Mouse (Mus musculus): ENCODE measurements around the gene Kif6. TPM values are rescaled to one million over a fixed set of nuclear protein-coding genes. Genes with fewer than 3 reads are reported as not detected.
A peak's percentile ranks its signal among the peaks of the same experiment; 100 is the strongest.

The Kif6 gene
- total RNA-seq (2021) = 1 to 10 TPM; 1.9 to 2.1 TPM
- long read RNA-seq, experiment 1, partial matches to known transcripts = 0 of 3 reads
- long read RNA-seq, experiment 1, other reads (novel, unspliced or antisense) = 3 of 3 reads
- long read RNA-seq, experiment 2 = 0 reads

GRCm38 (mm10) chr17:49614577-49615235, at the start of gene Kif6:
TSS of gene Kif6 (plus strand) at chr17:49615136.
- Histone ChIP-seq H3K27ac (peak within 1 kb of the TSS; percentile 12; the same call in 1 of the 2 replicates), H3K4me3 (peak within 1 kb of the TSS; percentile 58)
- peak; percentile 84 to 86 for DNase-seq (ENCODE audit: extremely low spot score in 1 of 2, low spot score in 2 of 2)
- intact Hi-C loops (cut with DNase I) = loop anchor here (5.0 kb wide), 1 partner anchor 147 kb away; no protein-coding TSS in a partner anchor
- no peak for TF ChIP-seq CTCF (IDR thresholded peaks at IDR 0.05)

- Histone ChIP-seq H3K4me3 (no peak overlapping the region), H3K27ac (no peak overlapping the region)
- TF ChIP-seq CTCF (IDR thresholded peaks at IDR 0.05) = no peak
- DNase-seq (ENCODE audit: extremely low spot score in 1 of 2, low spot score in 2 of 2) = no peak
- intact Hi-C loops (cut with DNase I) = no loop called here
Measured at GRCm38 (mm10) chr17:49568717-49569116, 46.2 kb upstream of the Kif6 start.

GRCm38 (mm10) chr17:49577321-49577720, 37.6 kb upstream of the Kif6 start:
- Histone ChIP-seq H3K4me3 (no peak overlapping the region), H3K27ac (no peak overlapping the region)
- no peak for DNase-seq (ENCODE audit: extremely low spot score in 1 of 2, low spot score in 2 of 2)
- no peak for TF ChIP-seq CTCF (IDR thresholded peaks at IDR 0.05)
- intact Hi-C loops (cut with DNase I) = no loop called here

- no peak overlapping the region for H3K27ac ChIP-seq
- DNase-seq (ENCODE audit: extremely low spot score in 1 of 2, low spot score in 2 of 2) = no peak
- intact Hi-C loops (cut with DNase I) = no loop called here
- no peak for TF ChIP-seq CTCF (IDR thresholded peaks at IDR 0.05)
- H3K4me3 ChIP-seq = no peak overlapping the region
Measured at GRCm38 (mm10) chr17:49582471-49582870, 32.5 kb upstream of the Kif6 start.

- no peak for DNase-seq (ENCODE audit: extremely low spot score in 1 of 2, low spot score in 2 of 2)
- Histone ChIP-seq H3K27ac (peak overlapping the region; percentile 28; the same call in 1 of the 2 replicates), H3K4me3 (no peak overlapping the region)
- TF ChIP-seq CTCF (IDR thresholded peaks at IDR 0.05) = no peak
- intact Hi-C loops (cut with DNase I) = no loop called here
Measured at GRCm38 (mm10) chr17:49590051-49590450, 24.9 kb upstream of the Kif6 start.

- peak; percentile 22 for TF ChIP-seq CTCF (IDR thresholded peaks at IDR 0.05)
- DNase-seq (ENCODE audit: extremely low spot score in 1 of 2, low spot score in 2 of 2) = no peak
- Histone ChIP-seq H3K4me3 (no peak overlapping the region), H3K27ac (no peak overlapping the region)
- intact Hi-C loops (cut with DNase I) = no loop called here
Measured at GRCm38 (mm10) chr17:49605397-49605796, 9.5 kb upstream of the Kif6 start.

- no peak overlapping the region for H3K27ac ChIP-seq
- intact Hi-C loops (cut with DNase I) = no loop called here
- DNase-seq (ENCODE audit: extremely low spot score in 1 of 2, low spot score in 2 of 2) = no peak
- no peak for TF ChIP-seq CTCF (IDR thresholded peaks at IDR 0.05)
- H3K4me3 ChIP-seq = no peak overlapping the region
Measured at GRCm38 (mm10) chr17:49607351-49608027, 7.4 kb upstream of the Kif6 start.

- Histone ChIP-seq H3K27ac (no peak overlapping the region), H3K4me3 (no peak overlapping the region)
- DNase-seq (ENCODE audit: extremely low spot score in 1 of 2, low spot score in 2 of 2) = no peak
- intact Hi-C loops (cut with DNase I) = no loop called here
- no peak for TF ChIP-seq CTCF (IDR thresholded peaks at IDR 0.05)
Measured at GRCm38 (mm10) chr17:49610296-49610695, 4.6 kb upstream of the Kif6 start.

- peak overlapping the region; percentile 58 for H3K4me3 ChIP-seq
- no peak for TF ChIP-seq CTCF (IDR thresholded peaks at IDR 0.05)
- intact Hi-C loops (cut with DNase I) = loop anchor here (5.0 kb wide), 1 partner anchor 148 kb away; no protein-coding TSS in a partner anchor
- no peak for DNase-seq (ENCODE audit: extremely low spot score in 1 of 2, low spot score in 2 of 2)
- H3K27ac ChIP-seq = peak overlapping the region; percentile 12; the same call in 1 of the 2 replicates
Measured at GRCm38 (mm10) chr17:49615241-49615651, 310 bp downstream of the Kif6 start.

GRCm38 (mm10) chr17:49624572-49624971, 9.6 kb downstream of the Kif6 start:
- Histone ChIP-seq H3K4me3 (no peak overlapping the region), H3K27ac (peak overlapping the region; percentile 41)
- TF ChIP-seq CTCF (IDR thresholded peaks at IDR 0.05) = no peak
- no peak for DNase-seq (ENCODE audit: extremely low spot score in 1 of 2, low spot score in 2 of 2)
- intact Hi-C loops (cut with DNase I) = no loop called here

- H3K27ac ChIP-seq = no peak overlapping the region
- intact Hi-C loops (cut with DNase I) = no loop called here
- H3K4me3 ChIP-seq = no peak overlapping the region
- DNase-seq (ENCODE audit: extremely low spot score in 1 of 2, low spot score in 2 of 2) = no peak
- TF ChIP-seq CTCF (IDR thresholded peaks at IDR 0.05) = no peak
Measured at GRCm38 (mm10) chr17:49627011-49627794, 12.3 kb downstream of the Kif6 start.

- peak; percentile 6; the same call in 1 of the 2 replicates for TF ChIP-seq CTCF (IDR thresholded peaks at IDR 0.05)
- intact Hi-C loops (cut with DNase I) = no loop called here
- H3K27ac ChIP-seq = no peak overlapping the region
- H3K4me3 ChIP-seq = no peak overlapping the region
- DNase-seq (ENCODE audit: extremely low spot score in 1 of 2, low spot score in 2 of 2) = no peak
Measured at GRCm38 (mm10) chr17:49628875-49629274, 13.9 kb downstream of the Kif6 start.

Data from left cerebral cortex, adult 2 months (tissue).